Mouse (Mus musculus) G1E (cell line): ENCODE data around the gene Clmn. TPM values are rescaled to one million over a fixed set of nuclear protein-coding genes. Genes with fewer than 3 reads are reported as not detected.

Source experiments
- ATAC-seq: 2 replicates; pipeline ENCODE4 v1.8.0; 2016; ENCODE audit warnings: mild to moderate bottlenecking; ENCODE audit not compliant: insufficient number of reproducible peaks, poor library complexity, low FRiP score, severe bottlenecking; ENCODE audit errors: extremely low read depth
- DNase-seq: peaks from one replicate; pipeline ENCODE4 v3.0.0; 2012; ENCODE audit warnings: low spot score
- H3K27me3 ChIP-seq: 2 replicates; pipeline ENCODE4 v1.6.1; 2012; ENCODE audit warnings: mild to moderate bottlenecking, low read length, inconsistent platforms; ENCODE audit not compliant: insufficient read depth
- H3K36me3 ChIP-seq: replicated peaks from 2 replicates; pipeline ENCODE3; 2012; ENCODE audit warnings: mild to moderate bottlenecking, inconsistent platforms
- H3K4me1 ChIP-seq: 2 replicates; pipeline ENCODE4 v1.6.1; 2012; ENCODE audit warnings: low read depth, low read length, inconsistent platforms, mixed read lengths; ENCODE audit not compliant: insufficient read depth
- H3K4me3 ChIP-seq: 2 replicates; pipeline ENCODE4 v1.5.1; 2012; ENCODE audit warnings: low read depth, mild to moderate bottlenecking, inconsistent platforms, low read length, moderate library complexity, mixed read lengths
- H3K9me3 ChIP-seq: replicated peaks from 2 replicates; pipeline ENCODE4 v1.6.1; 2012; ENCODE audit warnings: inconsistent platforms
- CTCF ChIP-seq: IDR thresholded peaks from 2 replicates; pipeline ENCODE4 v1.5.1; 2012; ENCODE audit warnings: low read depth, low read length, inconsistent platforms, mixed read lengths
- GATA1 ChIP-seq: IDR thresholded peaks from 2 replicates; pipeline ENCODE4 v1.6.1; 2012; ENCODE audit warnings: borderline replicate concordance, low read length, inconsistent platforms, mixed read lengths
- GATA2 ChIP-seq: IDR thresholded peaks from 2 replicates; pipeline ENCODE4 v1.6.1; 2012; ENCODE audit warnings: low read depth, low read length, inconsistent platforms, borderline replicate concordance
- POLR2AphosphoS5 ChIP-seq: IDR thresholded peaks from 2 replicates; pipeline ENCODE4 v1.6.1; 2012; ENCODE audit warnings: low read depth, low read length, inconsistent platforms; ENCODE audit not compliant: insufficient replicate concordance
- TAL1 ChIP-seq: conservative IDR thresholded peaks from 2 replicates; pipeline ENCODE4 v1.6.1; 2012; ENCODE audit warnings: low read depth, low read length, inconsistent platforms, mixed read lengths
- polyA plus RNA-seq: library from polyadenylated mRNA; stranded (reverse); fragments of >175 nt; gene quantifications from 2 replicates; pipeline ENCODE4 v1.2.3, GENCODE M21; 2012
- total RNA-seq, 2 experiments: library from RNA; stranded (forward) in 1 of 2; stranded (reverse) in 1 of 2; fragments of 200-1000 nt in 1 of 2; fragments of >200 nt in 1 of 2; fragmentation: Nextera tagmentation in 1 of 2; gene quantifications; 2 replicates each; pipeline ENCODE4 v1.2.3; 2014 to 2017

The Clmn gene
- total and polyA plus RNA-seq, 3 experiments, result 0.27 TPM; not detected in 2

DNA sequence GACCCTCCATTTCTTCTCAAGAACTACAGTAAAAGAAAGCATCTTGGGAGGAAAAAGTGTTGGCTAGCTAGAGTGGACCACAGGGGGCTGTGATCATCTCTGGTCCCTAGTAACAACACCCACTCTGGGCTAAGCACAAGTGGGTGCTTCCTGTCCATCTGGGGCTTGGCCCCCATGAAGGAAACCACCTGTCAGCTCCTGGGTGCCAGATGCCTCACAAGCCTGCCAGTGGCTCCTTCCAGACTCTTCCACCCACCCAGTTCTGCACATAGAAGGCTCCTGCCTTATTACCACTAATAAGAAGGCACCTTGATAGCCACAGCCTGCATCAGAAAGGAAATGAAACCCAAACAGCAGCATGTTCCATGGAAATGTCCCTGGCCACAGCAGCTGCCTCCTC lies 26.4 kb downstream of the Clmn start:
- DNase-seq (no peak), ATAC-seq (no peak)
- TF ChIP-seq POLR2AphosphoS5 (no peak), CTCF (no peak), GATA2 (no peak), TAL1 (no peak), GATA1 (no peak)
- Histone ChIP-seq H3K36me3 (no peaks in the 10 kb centered on the region), H3K9me3 (peaks cover 83% of the 10 kb centered on the region), H3K4me1 (no peaks in the 10 kb centered on the region), H3K4me3 (no peak overlapping the region), H3K27me3 (no peaks in the 10 kb centered on the region; the same call in none of the 2 replicates)

GRCm38 (mm10) chr12:104837957-104838401 lies 26.9 kb downstream of the Clmn start:
- ATAC-seq (no peak), DNase-seq (no peak)
- Histone ChIP-seq H3K4me1 (no peaks in the 10 kb centered on the region), H3K36me3 (no peaks in the 10 kb centered on the region), H3K9me3 (peaks cover 83% of the 10 kb centered on the region), H3K27me3 (no peaks in the 10 kb centered on the region; the same call in none of the 2 replicates), H3K4me3 (no peak overlapping the region)
- TF ChIP-seq CTCF (no peak), GATA2 (no peak), TAL1 (no peak), GATA1 (no peak), POLR2AphosphoS5 (no peak)

DNA sequence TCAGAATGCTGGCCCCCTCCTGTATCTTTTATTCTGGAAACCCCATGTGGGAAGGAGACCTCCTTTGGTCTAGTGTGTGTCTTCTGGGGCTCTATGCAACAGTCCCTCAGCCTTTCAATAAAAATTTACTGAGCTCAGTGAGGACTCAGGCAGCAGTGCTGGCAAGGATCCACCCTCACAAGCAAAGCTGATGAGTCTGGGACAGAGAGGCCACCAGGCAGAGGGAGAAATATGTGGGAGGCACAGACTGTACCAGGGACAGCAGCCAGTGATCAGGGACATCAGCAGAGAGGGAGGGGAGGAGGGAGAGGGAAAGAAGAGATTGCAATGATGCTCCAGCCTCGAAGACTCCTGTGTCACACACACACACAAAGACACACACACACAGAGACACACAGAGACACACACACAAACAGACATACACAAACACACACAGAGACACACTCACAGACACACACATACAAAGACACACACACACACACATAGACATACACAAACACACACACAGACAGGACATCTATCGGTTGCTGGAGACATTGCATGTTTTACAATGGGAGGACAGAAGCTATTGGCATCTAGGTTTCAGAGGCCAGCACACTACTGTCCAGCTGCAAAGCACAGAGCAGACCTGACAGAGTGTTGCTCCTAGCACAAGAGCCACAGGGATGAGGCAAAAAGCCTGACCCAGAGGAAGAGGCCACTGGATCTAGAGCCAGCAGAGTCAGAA lies 27.6 kb downstream of the Clmn start:
- Histone ChIP-seq H3K36me3 (no peaks in the 10 kb centered on the region), H3K9me3 (peaks cover 78% of the 10 kb centered on the region), H3K4me3 (no peak overlapping the region), H3K27me3 (no peaks in the 10 kb centered on the region; the same call in none of the 2 replicates), H3K4me1 (no peaks in the 10 kb centered on the region)
- DNase-seq, result no peak
- TF ChIP-seq GATA2 (no peak), POLR2AphosphoS5 (no peak), TAL1 (no peak), GATA1 (no peak)
- ATAC-seq, result no peak

DNA sequence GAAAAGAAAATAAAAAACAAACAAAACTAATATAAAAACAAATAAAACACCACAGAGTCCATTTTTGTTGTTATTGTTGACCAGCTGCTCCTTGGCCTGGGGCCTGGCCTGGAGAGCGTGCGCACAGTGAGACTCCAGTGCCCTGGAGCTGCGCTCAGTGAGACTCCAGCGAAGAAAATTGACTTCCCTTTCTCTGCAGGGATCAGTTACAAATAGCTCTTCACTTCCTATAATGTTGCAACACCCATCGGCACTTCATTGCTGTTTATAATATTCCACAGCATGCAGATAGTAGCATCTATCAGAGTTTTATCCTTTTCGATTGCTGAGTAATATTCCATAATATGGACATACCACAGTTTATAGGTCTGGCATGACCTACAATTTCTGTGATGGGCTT lies 28.6 kb downstream of the Clmn start:
- H3K36me3 ChIP-seq, result no peaks in the 10 kb centered on the region
- DNase-seq (no peak), ATAC-seq (no peak)
- H3K27me3 ChIP-seq, result peaks cover 1% of the 10 kb centered on the region
- TF ChIP-seq GATA1 (no peak), GATA2 (no peak), TAL1 (no peak), CTCF (no peak), POLR2AphosphoS5 (no peak)
- no peaks in the 10 kb centered on the region for H3K4me1 ChIP-seq
- H3K4me3 ChIP-seq, result no peak overlapping the region
- H3K9me3 ChIP-seq, result peaks cover 77% of the 10 kb centered on the region

- H3K9me3 ChIP-seq, result peaks cover 77% of the 10 kb centered on the region
- no peaks in the 10 kb centered on the region for H3K4me1 ChIP-seq
- no peak overlapping the region for H3K4me3 ChIP-seq
- no peaks in the 10 kb centered on the region for H3K36me3 ChIP-seq
- ATAC-seq (no peak), DNase-seq (no peak)
- peaks cover 4% of the 10 kb centered on the region for H3K27me3 ChIP-seq
- TF ChIP-seq POLR2AphosphoS5 (no peak), GATA1 (no peak), GATA2 (no peak), CTCF (no peak), TAL1 (no peak)
Measured at GRCm38 (mm10) chr12:104835369-104836094, 29.3 kb downstream of the Clmn start.

DNA sequence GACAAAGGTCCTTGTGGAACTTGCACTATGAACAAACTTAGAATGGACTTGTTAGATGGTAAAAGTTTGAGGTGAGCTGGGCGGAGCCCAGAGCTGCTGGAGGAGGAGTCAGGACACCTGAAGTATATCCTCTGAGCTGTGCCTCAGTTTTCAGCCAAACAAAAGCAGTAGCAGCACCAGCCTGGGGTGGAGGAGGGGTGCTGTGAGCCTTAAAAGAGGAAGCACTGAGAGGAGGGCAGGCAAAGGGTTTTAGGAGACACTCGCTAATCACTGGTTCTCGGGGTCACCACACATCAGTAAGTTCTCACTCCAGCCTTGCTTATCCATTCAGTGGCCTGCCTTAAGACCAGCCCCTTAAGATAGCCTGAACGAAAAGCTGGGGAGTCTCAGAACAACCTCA lies 30.1 kb downstream of the Clmn start:
- Histone ChIP-seq H3K9me3 (peaks cover 77% of the 10 kb centered on the region), H3K27me3 (peaks cover 4% of the 10 kb centered on the region), H3K4me1 (no peaks in the 10 kb centered on the region), H3K4me3 (no peak overlapping the region), H3K36me3 (no peaks in the 10 kb centered on the region)
- TF ChIP-seq TAL1 (no peak), GATA1 (no peak)
- no peak for ATAC-seq
- peak; percentile 39 for DNase-seq
